Mouse (Mus musculus) kidney, adult 9 months (tissue): Measurements from ENCODE around the gene Smarca2.

Experiments
- DNase-seq: peaks from one replicate; pipeline ENCODE4 v3.0.0; 2022

Gene Smarca2

GRCm38 (mm10) chr19:26604755-26605300 is at the start of gene Smarca2:
Gene Smarca2 (plus strand): TSS chr19:26605050.
- DNase-seq = peak; percentile 98

GRCm38 (mm10) chr19:26564850-26565249 is 40.0 kb upstream of the Smarca2 start:
- peak; percentile 11 for DNase-seq

GRCm38 (mm10) chr19:26566109-26566508 is 38.7 kb upstream of the Smarca2 start:
- DNase-seq = peak; percentile 89

- no peak for DNase-seq
Measured at GRCm38 (mm10) chr19:26568236-26568635, 36.6 kb upstream of the Smarca2 start.

- DNase-seq = no peak
Measured at GRCm38 (mm10) chr19:26568941-26569340, 35.9 kb upstream of the Smarca2 start.

GRCm38 (mm10) chr19:26569461-26569860 is 35.4 kb upstream of the Smarca2 start:
- DNase-seq = peak; percentile 66

- DNase-seq = peak; percentile 76
Measured at GRCm38 (mm10) chr19:26579645-26580044, 25.2 kb upstream of the Smarca2 start.

- peak; percentile 86 for DNase-seq
Measured at GRCm38 (mm10) chr19:26580061-26580460, 24.8 kb upstream of the Smarca2 start.

- DNase-seq = no peak
Measured at GRCm38 (mm10) chr19:26594661-26595060, 10.2 kb upstream of the Smarca2 start.

- DNase-seq = no peak
Measured at GRCm38 (mm10) chr19:26601459-26601858, 3.4 kb upstream of the Smarca2 start.

GRCm38 (mm10) chr19:26603296-26603860 is 1.5 kb upstream of the Smarca2 start:
- no peak for DNase-seq

- peak; percentile 87 for DNase-seq
Measured at GRCm38 (mm10) chr19:26603906-26604754, 720 bp upstream of the Smarca2 start.

- peak; percentile 57 for DNase-seq
Measured at GRCm38 (mm10) chr19:26605438-26606320, 829 bp downstream of the Smarca2 start.

GRCm38 (mm10) chr19:26606321-26607155 is 1.7 kb downstream of the Smarca2 start:
- peak; percentile 79 for DNase-seq

- DNase-seq = peak; percentile 66
Measured at GRCm38 (mm10) chr19:26607156-26607536, 2.3 kb downstream of the Smarca2 start.

- peak; percentile 89 for DNase-seq
Measured at GRCm38 (mm10) chr19:26607551-26608433, 2.9 kb downstream of the Smarca2 start.

- DNase-seq = peak; percentile 67
Measured at GRCm38 (mm10) chr19:26608434-26608812, 3.6 kb downstream of the Smarca2 start.

- DNase-seq = no peak
Measured at GRCm38 (mm10) chr19:26609637-26610036, 4.8 kb downstream of the Smarca2 start.

- no peak for DNase-seq
Measured at GRCm38 (mm10) chr19:26612995-26613394, 8.1 kb downstream of the Smarca2 start.

GRCm38 (mm10) chr19:26613665-26614064 is 8.8 kb downstream of the Smarca2 start:
- DNase-seq = peak; percentile 46

- DNase-seq = no peak
Measured at GRCm38 (mm10) chr19:26616271-26616670, 11.4 kb downstream of the Smarca2 start.
